21 mouse cellular contexts compared by ENCODE assay signal in the genomic region with DNA sequence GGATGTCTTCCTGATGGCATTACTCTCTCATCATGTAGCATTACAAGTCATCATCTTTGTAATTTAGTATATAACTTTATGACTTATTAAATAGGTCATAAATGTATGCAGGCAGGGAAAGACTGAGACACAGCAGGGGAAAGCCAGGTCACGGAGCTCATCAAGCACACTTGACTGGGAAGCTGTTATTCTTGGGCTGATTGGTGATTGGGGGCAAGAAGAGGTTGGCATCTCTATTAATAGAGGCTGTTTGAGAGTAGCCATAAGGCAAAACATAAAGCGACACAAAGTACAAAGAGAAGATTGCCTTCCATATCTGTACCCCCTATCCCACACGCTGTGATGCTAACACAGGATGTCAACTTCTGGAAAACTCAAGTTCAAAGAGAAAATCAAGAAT.
"Had no signal": no experiment of that assay in that cellular context is flagged by ENCODE, and none has a peak within 500 bp of the region (broad histone marks: within the 10 kb centered on the region; RNA-seq: fewer than 3 reads in every experiment).

No protein-coding gene starts in this region.

- H3K4me3 ChIP-seq: layer of hippocampus, adult 2 months; limb, embryonic 10.5 days; limb, embryonic 13.5 days; liver, embryonic 13.5 days; midbrain, embryonic 12.5 days; midbrain, embryonic 15.5 days; myocyte; neural tube, embryonic 13.5 days had no signal

- H3K27me3 ChIP-seq: limb, embryonic 13.5 days; liver, embryonic 13.5 days; midbrain, embryonic 12.5 days; midbrain, embryonic 15.5 days; neural tube, embryonic 13.5 days had no signal

- ATAC-seq: midbrain, embryonic 15.5 days had no signal

- H3K36me3 ChIP-seq: limb, embryonic 10.5 days; limb, embryonic 13.5 days; liver, embryonic 13.5 days; midbrain, embryonic 12.5 days; midbrain, embryonic 15.5 days; neural tube, embryonic 13.5 days had no signal

- H3K4me1 ChIP-seq: liver, embryonic 13.5 days; midbrain, embryonic 12.5 days; midbrain, embryonic 15.5 days had no signal

- H3K4me2 ChIP-seq: limb, embryonic 13.5 days; liver, embryonic 13.5 days; midbrain, embryonic 12.5 days; midbrain, embryonic 15.5 days; neural tube, embryonic 13.5 days had no signal

- DNase-seq: layer of hippocampus, adult 9-11 months; liver; liver, embryonic 13.5 days; lung, adult 2 months; lung, postnatal 14 days; lung, postnatal 4 days; right cerebral cortex, adult 18-20 months; right cerebral cortex, postnatal 14 days; right cerebral cortex, postnatal 4 days; thymus, adult 2 months; thymus, postnatal 14 days; thymus, postnatal 4 days had no signal

- H3K9ac ChIP-seq: limb, embryonic 13.5 days; liver, embryonic 13.5 days; midbrain, embryonic 12.5 days; midbrain, embryonic 15.5 days; neural tube, embryonic 13.5 days had no signal

- H3K27ac ChIP-seq: kidney, postnatal 0 days; layer of hippocampus, adult 2 months; limb, embryonic 10.5 days; limb, embryonic 13.5 days; liver, embryonic 13.5 days; midbrain, embryonic 12.5 days; midbrain, embryonic 15.5 days; neural tube, embryonic 13.5 days; stomach, postnatal 0 days had no signal

- H3K9me3 ChIP-seq: limb, embryonic 10.5 days; limb, embryonic 13.5 days; liver, embryonic 13.5 days; midbrain, embryonic 12.5 days; midbrain, embryonic 15.5 days; neural tube, embryonic 13.5 days had no signal
